Mouse (Mus musculus): Measurements from ENCODE around the gene Klkb1. TPM values are rescaled to one million over a fixed set of nuclear protein-coding genes. Genes with fewer than 3 reads are reported as not detected.
"Not testable (repeated sequence)": the region's sequence is repeated elsewhere in the genome, so short reads cannot be mapped to it uniquely, and the experiment has no call there.

Gene Klkb1
- 0.05 TPM in 1 of 2 replicates, not detected in the other for polyA plus RNA-seq (2014; fragmentation: Nextera tagmentation; extraction: Ambion mirVana)

DNA sequence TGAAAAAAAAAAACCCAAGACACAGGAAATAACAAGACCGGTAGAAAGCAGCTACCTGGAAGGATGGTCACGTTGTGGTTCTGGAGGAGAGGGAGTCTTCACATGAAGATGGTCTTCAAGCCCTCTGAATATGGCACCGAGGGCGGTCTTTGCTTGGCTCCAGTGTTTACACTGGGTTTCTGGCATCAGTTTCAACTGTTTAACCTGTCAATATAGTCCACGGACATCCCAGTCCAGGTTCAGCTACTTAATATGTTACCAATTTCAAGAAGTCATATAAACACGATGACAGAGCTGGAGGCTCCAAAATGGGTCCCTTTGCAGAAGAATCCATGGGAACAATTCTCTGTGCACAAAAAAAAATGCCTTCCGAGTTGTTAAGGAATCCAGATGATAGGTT, at the start of gene Klkb1:
Gene Klkb1, minus strand, starts transcription at position 173 of the 400 bp plus-strand sequence.
- Histone ChIP-seq H3K4me3 (ENCODE audit: low read length) (no peak within 1 kb of the TSS), H3K9me3 (ENCODE audit: control insufficient read depth, low read length) (no peaks in the 10 kb centered on the region), H3K27ac (ENCODE audit: low read depth, low read length) (no peak within 1 kb of the TSS), H3K4me1 (ENCODE audit: control insufficient read depth, insufficient read depth, low read length) (no peaks in the 10 kb centered on the region), H3K9ac (ENCODE audit: low read depth, low read length) (no peak within 1 kb of the TSS), H3K4me2 (replicated peaks; ENCODE audit: low read depth, low read length) (no peak within 1 kb of the TSS), H3K36me3 (ENCODE audit: control insufficient read depth, insufficient read depth, low read length) (no peaks in the 10 kb centered on the region), H3K27me3 (ENCODE audit: control insufficient read depth, insufficient read depth, low read length) (no peaks in the 10 kb centered on the region)
- no peak for ATAC-seq (ENCODE audit: low FRiP score, low TSS enrichment)
- WGBS = 89% methylated on average over 7 of the region's 7 CpGs

- no peak overlapping the region for H3K4me3 ChIP-seq (ENCODE audit: low read length)
- H3K4me1 ChIP-seq (ENCODE audit: control insufficient read depth, insufficient read depth, low read length) = no peaks in the 10 kb centered on the region
- peaks cover 51% of the 10 kb centered on the region for H3K36me3 ChIP-seq (ENCODE audit: control insufficient read depth, insufficient read depth, low read length)
- ATAC-seq (ENCODE audit: low FRiP score, low TSS enrichment) = no peak
- 94% methylated on average over 8 of the region's 8 CpGs for WGBS
- no peak overlapping the region for H3K9ac ChIP-seq (ENCODE audit: low read depth, low read length)
- no peak overlapping the region for H3K4me2 ChIP-seq (replicated peaks; ENCODE audit: low read depth, low read length)
- no peak overlapping the region for H3K27ac ChIP-seq (ENCODE audit: low read depth, low read length)
- no peaks in the 10 kb centered on the region for H3K9me3 ChIP-seq (ENCODE audit: control insufficient read depth, low read length)
- H3K27me3 ChIP-seq (ENCODE audit: control insufficient read depth, insufficient read depth, low read length) = no peaks in the 10 kb centered on the region
Observed at GRCm38 (mm10) chr8:45344298-45344697, 49.6 kb upstream of the Klkb1 start.

DNA sequence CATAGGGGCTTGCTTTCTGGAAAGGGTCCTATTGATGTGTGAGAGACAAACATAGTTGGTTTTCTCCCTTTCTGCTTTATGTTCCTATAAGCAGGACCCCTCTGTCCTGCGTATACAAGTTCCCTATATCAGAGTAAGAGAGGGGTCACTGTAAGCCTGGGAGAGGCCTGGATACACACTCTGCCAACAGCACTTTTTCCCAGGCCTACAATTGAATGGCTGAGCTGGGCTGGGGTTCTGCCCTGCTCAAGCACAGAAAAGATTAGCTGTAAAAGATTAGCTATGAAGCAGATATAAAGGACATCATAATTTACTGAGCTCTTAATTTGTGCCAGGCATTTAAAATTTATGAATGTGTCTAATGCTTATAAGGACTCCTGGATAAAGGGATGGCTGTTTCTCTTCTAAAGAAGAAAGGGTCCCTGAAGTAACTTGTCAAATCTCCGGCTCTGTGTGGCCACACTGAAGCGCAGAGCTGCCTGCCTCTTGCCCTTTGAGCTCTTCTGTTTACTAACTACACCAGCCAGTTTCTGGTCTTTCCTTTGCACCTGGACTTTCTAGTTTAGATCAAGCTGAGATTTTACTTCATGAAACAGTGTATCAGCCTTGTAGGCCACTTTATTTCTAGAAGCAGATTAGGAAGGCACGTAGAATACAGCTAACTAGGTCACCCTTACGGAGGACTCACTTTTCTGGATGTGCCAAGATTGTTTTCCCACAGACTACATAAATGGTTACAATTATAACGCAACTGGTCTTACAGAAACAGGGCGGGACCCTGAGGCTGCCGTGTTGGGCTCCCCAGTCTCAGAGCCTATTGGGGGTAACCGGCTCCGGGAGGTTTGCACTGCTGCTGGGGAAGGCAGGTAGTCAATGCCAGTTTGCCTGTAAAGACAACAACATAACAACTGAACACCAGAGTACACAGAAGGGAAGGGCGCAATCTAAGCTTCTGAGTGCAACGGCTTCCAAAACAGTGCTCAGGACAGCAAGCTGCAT, 47.3 kb upstream of the Klkb1 start:
- H3K4me3 ChIP-seq (ENCODE audit: low read length) = no peak overlapping the region
- no peak overlapping the region for H3K27ac ChIP-seq (ENCODE audit: low read depth, low read length)
- peaks cover 51% of the 10 kb centered on the region for H3K36me3 ChIP-seq (ENCODE audit: control insufficient read depth, insufficient read depth, low read length)
- no peaks in the 10 kb centered on the region for H3K4me1 ChIP-seq (ENCODE audit: control insufficient read depth, insufficient read depth, low read length)
- WGBS = 92% methylated on average over 12 of the region's 12 CpGs
- H3K9me3 ChIP-seq (ENCODE audit: control insufficient read depth, low read length) = no peaks in the 10 kb centered on the region
- no peak for ATAC-seq (ENCODE audit: low FRiP score, low TSS enrichment)
- no peaks in the 10 kb centered on the region for H3K27me3 ChIP-seq (ENCODE audit: control insufficient read depth, insufficient read depth, low read length)
- no peak overlapping the region for H3K4me2 ChIP-seq (replicated peaks; ENCODE audit: low read depth, low read length)
- no peak overlapping the region for H3K9ac ChIP-seq (ENCODE audit: low read depth, low read length)

DNA sequence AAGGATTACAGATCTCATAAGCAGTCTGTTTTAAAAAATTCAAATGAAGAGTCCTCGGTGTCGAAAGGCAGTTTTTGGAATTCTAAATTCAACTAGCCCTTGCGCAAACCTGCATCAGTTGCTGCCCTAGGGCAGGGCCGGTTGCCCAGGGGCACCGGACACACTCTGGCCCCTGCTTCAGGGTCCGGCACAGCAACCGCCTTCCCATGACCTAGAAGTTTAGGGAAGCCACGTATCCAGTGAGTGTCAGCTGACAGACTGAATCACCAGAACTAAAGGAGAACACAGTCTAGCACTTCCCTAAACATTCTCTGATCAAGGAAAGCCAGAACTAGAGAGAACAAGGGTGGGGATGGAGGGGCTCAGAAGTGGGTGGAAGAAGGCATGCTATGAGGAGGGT, 38.8 kb upstream of the Klkb1 start:
- ATAC-seq (ENCODE audit: low FRiP score, low TSS enrichment) = peak; percentile 41; the same call in 1 of the 2 replicates
- H3K4me2 ChIP-seq (replicated peaks; ENCODE audit: low read depth, low read length) = peak overlapping the region; percentile 98
- peaks cover 5% of the 10 kb centered on the region; the same call in 1 of the 2 replicates for H3K4me1 ChIP-seq (ENCODE audit: control insufficient read depth, insufficient read depth, low read length)
- 4% methylated on average over 8 of the region's 8 CpGs for WGBS
- peak overlapping the region; percentile 66 for H3K4me3 ChIP-seq (ENCODE audit: low read length)
- no peak overlapping the region for H3K27ac ChIP-seq (ENCODE audit: low read depth, low read length)
- peak overlapping the region; percentile 61; the same call in 1 of the 2 replicates for H3K9ac ChIP-seq (ENCODE audit: low read depth, low read length)
- H3K9me3 ChIP-seq (ENCODE audit: control insufficient read depth, low read length) = no peaks in the 10 kb centered on the region
- H3K27me3 ChIP-seq (ENCODE audit: control insufficient read depth, insufficient read depth, low read length) = no peaks in the 10 kb centered on the region
- H3K36me3 ChIP-seq (ENCODE audit: control insufficient read depth, insufficient read depth, low read length) = peaks cover 4% of the 10 kb centered on the region; the same call in 1 of the 2 replicates

- Histone ChIP-seq H3K4me2 (replicated peaks; ENCODE audit: low read depth, low read length) (peak within 1 kb of the TSS; percentile 98), H3K9ac (ENCODE audit: low read depth, low read length) (peak within 1 kb of the TSS; percentile 61), H3K4me3 (ENCODE audit: low read length) (peak within 1 kb of the TSS; percentile 66), H3K4me1 (ENCODE audit: control insufficient read depth, insufficient read depth, low read length) (peaks cover 5% of the 10 kb centered on the region; the same call in 1 of the 2 replicates), H3K9me3 (ENCODE audit: control insufficient read depth, low read length) (no peaks in the 10 kb centered on the region), H3K27ac (ENCODE audit: low read depth, low read length) (no peak within 1 kb of the TSS), H3K36me3 (ENCODE audit: control insufficient read depth, insufficient read depth, low read length) (peaks cover 2% of the 10 kb centered on the region; the same call in 1 of the 2 replicates), H3K27me3 (ENCODE audit: control insufficient read depth, insufficient read depth, low read length) (no peaks in the 10 kb centered on the region)
- ATAC-seq (ENCODE audit: low FRiP score, low TSS enrichment) = peak; percentile 82
- under 1% methylated on average over 44 of the region's 44 CpGs for WGBS
Observed at GRCm38 (mm10) chr8:45332685-45333409, 38.2 kb upstream of the Klkb1 start, which contains the start of gene Cyp4v3. Cyp4v3 (minus strand) TSS chr8:45333216.

DNA sequence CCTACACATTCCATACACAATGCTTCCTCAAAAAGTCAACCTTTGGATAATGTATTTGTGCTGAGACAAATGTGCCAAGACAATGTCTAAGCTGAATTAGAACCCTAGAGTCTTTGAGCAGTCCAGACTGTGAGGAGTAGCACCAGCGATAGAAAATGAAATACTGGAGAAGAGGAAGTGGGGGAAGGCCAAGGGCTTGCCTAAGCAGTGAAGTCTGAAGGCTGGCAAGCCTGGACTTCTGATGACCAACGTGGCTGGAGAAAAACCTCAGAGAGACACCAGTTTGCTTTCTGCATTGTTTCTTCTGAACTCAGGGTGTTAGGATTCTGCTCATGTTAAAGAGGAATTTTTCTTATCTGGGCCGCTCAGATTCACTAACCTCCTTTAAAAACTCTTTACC, 36.2 kb upstream of the Klkb1 start:
- WGBS = 89% methylated on average over 3 of the region's 3 CpGs
- Histone ChIP-seq H3K9me3 (ENCODE audit: control insufficient read depth, low read length) (no peaks in the 10 kb centered on the region), H3K27ac (ENCODE audit: low read depth, low read length) (no peak overlapping the region), H3K9ac (ENCODE audit: low read depth, low read length) (no peak overlapping the region), H3K36me3 (ENCODE audit: control insufficient read depth, insufficient read depth, low read length) (no peaks in the 10 kb centered on the region), H3K4me1 (ENCODE audit: control insufficient read depth, insufficient read depth, low read length) (peaks cover 5% of the 10 kb centered on the region; the same call in 1 of the 2 replicates), H3K27me3 (ENCODE audit: control insufficient read depth, insufficient read depth, low read length) (no peaks in the 10 kb centered on the region), H3K4me2 (replicated peaks; ENCODE audit: low read depth, low read length) (no peak overlapping the region), H3K4me3 (ENCODE audit: low read length) (no peak overlapping the region)
- no peak for ATAC-seq (ENCODE audit: low FRiP score, low TSS enrichment)

GRCm38 (mm10) chr8:45329206-45329980, 34.7 kb upstream of the Klkb1 start:
- 92% methylated on average over 6 of the region's 6 CpGs for WGBS
- no peak for ATAC-seq (ENCODE audit: low FRiP score, low TSS enrichment)

DNA sequence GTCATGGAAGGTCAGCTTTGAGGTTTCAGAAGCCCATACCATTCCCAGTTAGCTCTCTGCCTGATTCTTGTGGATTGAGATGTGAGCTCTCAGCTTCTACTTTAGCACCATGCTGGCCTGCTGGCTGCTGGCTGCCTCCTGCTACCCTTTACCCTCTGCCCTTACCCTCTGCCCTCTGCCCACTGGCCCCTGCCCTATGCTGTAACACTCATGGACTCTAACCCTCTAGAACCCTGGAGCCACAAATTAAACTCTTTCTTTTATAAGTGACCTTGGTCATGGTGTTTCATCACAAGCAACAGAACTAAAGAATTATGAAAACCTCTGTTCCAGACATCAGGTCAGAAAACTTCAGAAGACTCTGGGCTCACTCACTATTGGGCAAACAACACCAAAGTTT, 32.4 kb upstream of the Klkb1 start:
- H3K4me1 ChIP-seq (ENCODE audit: control insufficient read depth, insufficient read depth, low read length); H3K4me2 ChIP-seq (replicated peaks; ENCODE audit: low read depth, low read length); H3K9me3 ChIP-seq (ENCODE audit: control insufficient read depth, low read length); ATAC-seq (ENCODE audit: low FRiP score, low TSS enrichment); H3K27me3 ChIP-seq (ENCODE audit: control insufficient read depth, insufficient read depth, low read length); H3K4me3 ChIP-seq (ENCODE audit: low read length); H3K27ac ChIP-seq (ENCODE audit: low read depth, low read length); H3K9ac ChIP-seq (ENCODE audit: low read depth, low read length); H3K36me3 ChIP-seq (ENCODE audit: control insufficient read depth, insufficient read depth, low read length): not testable (repeated sequence)

More at GRCm38 (mm10) chr8:45329206-45329980, 34.7 kb upstream of the Klkb1 start:
- no peak overlapping the region for H3K4me3 ChIP-seq (ENCODE audit: low read length)
- H3K27me3 ChIP-seq (ENCODE audit: control insufficient read depth, insufficient read depth, low read length) = no peaks in the 10 kb centered on the region
- peaks cover 5% of the 10 kb centered on the region; the same call in 1 of the 2 replicates for H3K4me1 ChIP-seq (ENCODE audit: control insufficient read depth, insufficient read depth, low read length)
- no peak overlapping the region for H3K4me2 ChIP-seq (replicated peaks; ENCODE audit: low read depth, low read length)
- no peaks in the 10 kb centered on the region for H3K36me3 ChIP-seq (ENCODE audit: control insufficient read depth, insufficient read depth, low read length)
- no peaks in the 10 kb centered on the region for H3K9me3 ChIP-seq (ENCODE audit: control insufficient read depth, low read length)
- H3K27ac ChIP-seq (ENCODE audit: low read depth, low read length) = no peak overlapping the region
- H3K9ac ChIP-seq (ENCODE audit: low read depth, low read length) = no peak overlapping the region
